Mouse (Mus musculus) spleen, adult 18-20 months (tissue): ENCODE results near the gene Etv5.
"Not testable (repeated sequence)": the region's sequence is repeated elsewhere in the genome, so short reads cannot be mapped to it uniquely, and the experiment has no call there.

Source experiments
- DNase-seq, 2 experiments: peaks; one replicate each; pipeline ENCODE4 v3.0.0; 2022; ENCODE audit warnings: mixed read lengths in 2 of 2

The Etv5 gene

GRCm38 (mm10) chr16:22390348-22390897, 49.1 kb downstream of the Etv5 start:
- DNase-seq = no peak

GRCm38 (mm10) chr16:22389146-22389911, 50.2 kb downstream of the Etv5 start:
- no peak for DNase-seq

- DNase-seq = no peak
These were observed 51.8 kb downstream of the Etv5 start for GRCm38 (mm10) chr16:22387731-22388130.

- DNase-seq = not testable (repeated sequence)
These were observed 57.5 kb downstream of the Etv5 start for GRCm38 (mm10) chr16:22382018-22382417.

- no peak for DNase-seq
These were observed 58.5 kb downstream of the Etv5 start for GRCm38 (mm10) chr16:22380981-22381380.

- DNase-seq = no peak
These were observed 59.5 kb downstream of the Etv5 start for GRCm38 (mm10) chr16:22379986-22380385.

GRCm38 (mm10) chr16:22379342-22379741, 60.2 kb downstream of the Etv5 start:
- DNase-seq = no peak

- no peak for DNase-seq
These were observed 61.8 kb downstream of the Etv5 start for GRCm38 (mm10) chr16:22377714-22378113.

- DNase-seq = no peak
These were observed 64.6 kb downstream of the Etv5 start for GRCm38 (mm10) chr16:22374898-22375297.

GRCm38 (mm10) chr16:22372701-22373124, 66.8 kb downstream of the Etv5 start:
- no peak for DNase-seq

- DNase-seq = no peak
These were observed 67.3 kb downstream of the Etv5 start for GRCm38 (mm10) chr16:22372225-22372624.

- no peak for DNase-seq
These were observed 72.4 kb downstream of the Etv5 start for GRCm38 (mm10) chr16:22367099-22367498.

- no peak for DNase-seq
These were observed 73.5 kb downstream of the Etv5 start for GRCm38 (mm10) chr16:22366040-22366439.

GRCm38 (mm10) chr16:22365596-22365995, 73.9 kb downstream of the Etv5 start:
- no peak for DNase-seq

GRCm38 (mm10) chr16:22358701-22359354, 80.7 kb downstream of the Etv5 start:
- DNase-seq = peak in 1 of 2 experiments; percentile 10

- DNase-seq = not testable (repeated sequence)
These were observed 85.3 kb downstream of the Etv5 start for GRCm38 (mm10) chr16:22354177-22354576.

GRCm38 (mm10) chr16:22353639-22354038, 85.9 kb downstream of the Etv5 start:
- DNase-seq = no peak

GRCm38 (mm10) chr16:22351194-22351593, 88.3 kb downstream of the Etv5 start:
- no peak for DNase-seq

GRCm38 (mm10) chr16:22349798-22350197, 89.7 kb downstream of the Etv5 start:
- peak in 1 of 2 experiments; percentile 31 for DNase-seq

GRCm38 (mm10) chr16:22348478-22349270, 90.8 kb downstream of the Etv5 start:
- DNase-seq = peak in 1 of 2 experiments; percentile 11

GRCm38 (mm10) chr16:22348014-22348413, 91.5 kb downstream of the Etv5 start:
- DNase-seq = no peak

- no peak for DNase-seq
These were observed 98.3 kb downstream of the Etv5 start for GRCm38 (mm10) chr16:22341236-22341671.

GRCm38 (mm10) chr16:22335781-22336180, 103.7 kb downstream of the Etv5 start:
- DNase-seq = no peak
